Mouse (Mus musculus) lung, postnatal 0 days (tissue): ENCODE data around the gene Tle6. TPM values are rescaled to one million over a fixed set of nuclear protein-coding genes. Genes with fewer than 3 reads are reported as not detected.
"Not testable (repeated sequence)": the region's sequence is repeated elsewhere in the genome, so short reads cannot be mapped to it uniquely, and the experiment has no call there.

Experiments used
- ATAC-seq: fragments of 200-750 bp; cut with Nextera tagmentation; 2 replicates; pipeline ENCODE4 v1.8.0; 2017; ENCODE audit warnings: moderate library complexity
- DNase-seq: peaks from one replicate; pipeline ENCODE4 v3.0.0-alpha.2; 2016; ENCODE audit warnings: low spot score
- H3K27ac ChIP-seq: fragments of 300-500 bp; sonication (generic); 2 replicates; pipeline ENCODE4 v1.5.1; 2014; ENCODE audit warnings: antibody characterized with exemption, mild to moderate bottlenecking, low read length, mixed read lengths
- H3K27me3 ChIP-seq: fragments of 300-500 bp; sonication (generic); replicated peaks from 2 replicates; pipeline ENCODE4 v1.6.1; 2014; ENCODE audit warnings: low read length, mixed read lengths; ENCODE audit not compliant: insufficient read depth
- H3K36me3 ChIP-seq: fragments of 300-500 bp; sonication (generic); 2 replicates; pipeline ENCODE4 v1.6.1; 2014; ENCODE audit warnings: low read length, mixed read lengths; ENCODE audit not compliant: insufficient read depth
- H3K4me1 ChIP-seq: fragments of 300-500 bp; sonication (generic); 2 replicates; pipeline ENCODE4 v1.6.1; 2014; ENCODE audit warnings: antibody characterized with exemption, low read depth, low read length, mixed read lengths; ENCODE audit not compliant: insufficient read depth
- H3K4me2 ChIP-seq: fragments of 300-500 bp; sonication (generic); replicated peaks from 2 replicates; pipeline ENCODE4 v1.6.1; 2014; ENCODE audit warnings: low read depth, mild to moderate bottlenecking, low read length, moderate library complexity, mixed read lengths
- H3K4me3 ChIP-seq: fragments of 300-500 bp; sonication (generic); 2 replicates; pipeline ENCODE4 v1.5.1; 2014; ENCODE audit warnings: low read depth, low read length
- H3K9ac ChIP-seq: fragments of 300-500 bp; sonication (generic); replicated peaks from 2 replicates; pipeline ENCODE4 v1.6.1; 2014; ENCODE audit warnings: low read depth, mild to moderate bottlenecking
- H3K9me3 ChIP-seq: fragments of 300-500 bp; sonication (generic); 2 replicates; pipeline ENCODE4 v1.6.1; 2016; ENCODE audit warnings: low read length, mixed read lengths
- CTCF ChIP-seq: IDR thresholded peaks from 2 replicates; pipeline ENCODE4 v1.5.1; 2016; ENCODE audit warnings: antibody characterized with exemption, mild to moderate bottlenecking
- EP300 ChIP-seq: IDR thresholded peaks from 2 replicates; pipeline ENCODE4 v1.6.1; 2016; ENCODE audit warnings: antibody characterized with exemption, mild to moderate bottlenecking, control low read depth
- WGBS: fragments of 180-500 bp; shearing (Covaris S2); extraction: QIAGEN DNeasy Blood & Tissue Kit; methylation state at CpG from one replicate; pipeline ENCODE4 v1.1.7; 2014; 5-methylcytosine and 5-hydroxymethylcytosine counted together
- polyA plus RNA-seq: library from polyadenylated mRNA; unstranded; fragments of >200 nt; fragmentation: Nextera tagmentation; extraction: Ambion mirVana; gene quantifications from 2 replicates; pipeline ENCODE4 v1.2.1, GENCODE M21; 2015

Gene Tle6
- polyA plus RNA-seq, 1 experiment from 2014 or later = 12.8 TPM

- peak overlapping the region; percentile 68 for H3K27ac ChIP-seq
- WGBS = under 1% methylated on average over 59 of the region's 75 CpGs
- TF ChIP-seq CTCF (peak; percentile 65), EP300 (no peak)
- no peaks in the 10 kb centered on the region for H3K36me3 ChIP-seq
- H3K9ac ChIP-seq = peak overlapping the region; percentile 61
- peak; percentile 97 for DNase-seq
- peaks cover 5% of the 10 kb centered on the region; the same call in 1 of the 2 replicates for H3K4me1 ChIP-seq
- no peaks in the 10 kb centered on the region for H3K9me3 ChIP-seq
- ATAC-seq = peak; percentile 95
- H3K27me3 ChIP-seq = no peaks in the 10 kb centered on the region
- H3K4me2 ChIP-seq = peak overlapping the region; percentile 63
- H3K4me3 ChIP-seq = peak overlapping the region; percentile 64
Measured at GRCm38 (mm10) chr10:81643449-81644055, 42.7 kb upstream of the Tle6 start.

- WGBS = 18% methylated on average over 22 of the region's 24 CpGs
- peak overlapping the region; percentile 63 for H3K4me2 ChIP-seq
- peak overlapping the region; percentile 61 for H3K9ac ChIP-seq
- H3K9me3 ChIP-seq = no peaks in the 10 kb centered on the region
- H3K4me3 ChIP-seq = peak overlapping the region; percentile 64
- no peak for DNase-seq
- no peaks in the 10 kb centered on the region for H3K27me3 ChIP-seq
- no peak for TF ChIP-seq CTCF
- TF ChIP-seq EP300 = no peak
- ATAC-seq = no peak
- peaks cover 5% of the 10 kb centered on the region; the same call in 1 of the 2 replicates for H3K4me1 ChIP-seq
- H3K36me3 ChIP-seq = no peaks in the 10 kb centered on the region
- peak overlapping the region; percentile 68 for H3K27ac ChIP-seq
Measured at GRCm38 (mm10) chr10:81642648-81643448, 42.0 kb upstream of the Tle6 start.

GRCm38 (mm10) chr10:81641978-81642647 is 41.2 kb upstream of the Tle6 start:
- Histone ChIP-seq H3K4me3 (peak overlapping the region; percentile 64; the same call in 1 of the 2 replicates), H3K4me1 (peaks cover 5% of the 10 kb centered on the region; the same call in 1 of the 2 replicates), H3K9me3 (no peaks in the 10 kb centered on the region), H3K27me3 (no peaks in the 10 kb centered on the region), H3K36me3 (no peaks in the 10 kb centered on the region), H3K27ac (no peak overlapping the region), H3K4me2 (peak overlapping the region; percentile 63), H3K9ac (0 out of 2 replicates have a peak overlapping the region, but pooled peaks have one; percentile 61)
- DNase-seq = no peak
- TF ChIP-seq EP300 = no peak
- no peak for TF ChIP-seq CTCF
- ATAC-seq = no peak
- WGBS = 70% methylated on average over 8 of the region's 8 CpGs

GRCm38 (mm10) chr10:81641566-81641965 is 40.7 kb upstream of the Tle6 start:
- H3K36me3 ChIP-seq = no peaks in the 10 kb centered on the region
- no peak overlapping the region for H3K4me3 ChIP-seq
- no peak overlapping the region for H3K4me2 ChIP-seq
- DNase-seq (no peak), ATAC-seq (no peak)
- TF ChIP-seq EP300 (no peak), CTCF (no peak)
- H3K9me3 ChIP-seq = no peaks in the 10 kb centered on the region
- peaks cover 5% of the 10 kb centered on the region; the same call in 1 of the 2 replicates for H3K4me1 ChIP-seq
- H3K27ac ChIP-seq = no peak overlapping the region
- no peaks in the 10 kb centered on the region for H3K27me3 ChIP-seq
- H3K9ac ChIP-seq = no peak overlapping the region
- 88% methylated on average over 2 of the region's 2 CpGs for WGBS

GRCm38 (mm10) chr10:81640825-81641224 is 40.0 kb upstream of the Tle6 start:
- not testable (repeated sequence) for H3K36me3 ChIP-seq, H3K9me3 ChIP-seq, H3K4me2 ChIP-seq, ATAC-seq, H3K4me1 ChIP-seq, H3K9ac ChIP-seq, H3K27ac ChIP-seq, H3K4me3 ChIP-seq, H3K27me3 ChIP-seq
- DNase-seq = peak; percentile 38
- 33% methylated on average over 4 of the region's 4 CpGs for WGBS

- TF ChIP-seq EP300 = no peak
- TF ChIP-seq CTCF = no peak
- Histone ChIP-seq H3K4me2 (no peak overlapping the region), H3K36me3 (no peaks in the 10 kb centered on the region), H3K27ac (no peak overlapping the region), H3K9me3 (no peaks in the 10 kb centered on the region), H3K27me3 (no peaks in the 10 kb centered on the region), H3K4me1 (peaks cover 8% of the 10 kb centered on the region; the same call in 1 of the 2 replicates), H3K4me3 (no peak overlapping the region), H3K9ac (no peak overlapping the region)
- DNase-seq = no peak
- 68% methylated on average over 6 of the region's 6 CpGs for WGBS
- no peak for ATAC-seq
Measured at GRCm38 (mm10) chr10:81638101-81638500, 37.2 kb upstream of the Tle6 start.
